ENCODE assay signal across 16 mouse cellular contexts in genomic region chr19:53453317-53453947, GRCm38 (mm10).
DNase-seq lines count a peak whose midpoint lies in the region; ATAC-seq and TF ChIP-seq lines count a peak whose summit lies in the region.
"Had no signal": no experiment of that assay in that cellular context is flagged by ENCODE, and none has a peak within 500 bp of the region (broad histone marks: within the 10 kb centered on the region; RNA-seq: fewer than 3 reads in every experiment).

No protein-coding gene starts in this region.

- no peak overlapping the region for H3K9ac ChIP-seq in heart, embryonic 13.5 days
- no peak overlapping the region for H3K9ac ChIP-seq in MEL (ENCODE audit: control insufficient read depth, low read depth, low read length, poor library complexity, severe bottlenecking)
- no peak overlapping the region for H3K9ac ChIP-seq in forebrain, embryonic 16.5 days (replicated peaks; ENCODE audit: low read depth, low read length)
- no peak overlapping the region for H3K9ac ChIP-seq in stomach, postnatal 0 days (ENCODE audit: low read length)

- H3K79me2 ChIP-seq in MEL (ENCODE audit: control insufficient read depth, insufficient read depth, low read length, poor library complexity): no peaks in the 10 kb centered on the region

- no peak for ATAC-seq in heart, embryonic 13.5 days (ENCODE audit: extremely low read depth, insufficient number of reproducible peaks, low FRiP score, low TSS enrichment)
- ATAC-seq in forebrain, embryonic 16.5 days: 0 out of 2 replicates have a peak, but pooled peaks have one; percentile 27
- ATAC-seq in stomach, postnatal 0 days (ENCODE audit: low FRiP score, low TSS enrichment): no peak

- H3K27me3 ChIP-seq in heart, embryonic 13.5 days (replicated peaks): peaks cover 6% of the 10 kb centered on the region; the same call in 1 of the 2 replicates
- H3K27me3 ChIP-seq in MEL (ENCODE audit: control insufficient read depth in 1 of 2, insufficient read depth in 2 of 2, low read length in 2 of 2): peaks cover 0 to 2% of the 10 kb centered on the region in 2 experiments; a peak in 2 of 4 replicates
- no peaks in the 10 kb centered on the region for H3K27me3 ChIP-seq in forebrain, embryonic 16.5 days (replicated peaks; ENCODE audit: control insufficient read depth, insufficient read depth, low read length)
- H3K27me3 ChIP-seq in stomach, postnatal 0 days (ENCODE audit: control insufficient read depth, insufficient read depth, low read length): no peaks in the 10 kb centered on the region

- no peak for TF ChIP-seq EP300 in MEL (IDR thresholded peaks at IDR 0.05; ENCODE audit: low read depth in 1 of 2, low read length in 2 of 2)
- TF ChIP-seq EP300 in stomach, postnatal 0 days (optimal IDR thresholded peaks at IDR 0.05): no peak

- no peaks in the 10 kb centered on the region for H3K36me3 ChIP-seq in heart, embryonic 13.5 days
- no peaks in the 10 kb centered on the region for H3K36me3 ChIP-seq in MEL (ENCODE audit: control insufficient read depth in 1 of 2, insufficient read depth in 2 of 2, low read length in 2 of 2)
- H3K36me3 ChIP-seq in forebrain, embryonic 16.5 days (ENCODE audit: control insufficient read depth, insufficient read depth): no peaks in the 10 kb centered on the region
- H3K36me3 ChIP-seq in stomach, postnatal 0 days (ENCODE audit: control insufficient read depth, insufficient read depth, low read length): no peaks in the 10 kb centered on the region
- H3K36me3 ChIP-seq: G1E had no signal

- no peaks in the 10 kb centered on the region for H3K9me3 ChIP-seq in heart, embryonic 13.5 days
- H3K9me3 ChIP-seq in MEL (replicated peaks; ENCODE audit: insufficient read depth, low read length): no peaks in the 10 kb centered on the region
- no peaks in the 10 kb centered on the region for H3K9me3 ChIP-seq in forebrain, embryonic 16.5 days (ENCODE audit: control insufficient read depth, low read length)
- no peaks in the 10 kb centered on the region for H3K9me3 ChIP-seq in stomach, postnatal 0 days (ENCODE audit: control insufficient read depth, low read length)
- H3K9me3 ChIP-seq: G1E had no signal

- no peak for DNase-seq in heart, postnatal 25 days (ENCODE audit: low spot score)
- DNase-seq in MEL (ENCODE audit: low read depth, low spot score): no peak
- DNase-seq in cerebellum, adult 9-11 months: peak; percentile 81
- no peak for DNase-seq in right cerebral cortex, postnatal 4 days
- no peak for DNase-seq in stomach, postnatal 0 days (ENCODE audit: low spot score)
- no peak for DNase-seq in urinary bladder, postnatal 4 days (ENCODE audit: low spot score in 2 of 2)
- DNase-seq: B cell, adult 2 months; gastrocnemius, adult 2 months; kidney, postnatal 4 days; liver had no signal

- no peak for TF ChIP-seq POLR2A in MEL (IDR thresholded peaks at IDR 0.05; ENCODE audit: control insufficient read depth in 1 of 2, insufficient read depth in 1 of 2, low read depth in 1 of 2, low read length in 2 of 2, poor library complexity in 1 of 2)

- no peak overlapping the region for H3K4me3 ChIP-seq in heart, embryonic 13.5 days
- H3K4me3 ChIP-seq in MEL (ENCODE audit: control insufficient read depth in 1 of 2, insufficient read depth in 1 of 2, low read depth in 2 of 2, low read length in 2 of 2): no peak overlapping the region
- no peak overlapping the region for H3K4me3 ChIP-seq in forebrain, embryonic 16.5 days (replicated peaks; ENCODE audit: low read length)
- no peak overlapping the region for H3K4me3 ChIP-seq in stomach, postnatal 0 days (ENCODE audit: low read depth, low read length)
- H3K4me3 ChIP-seq: gastrocnemius, adult 2 months; left cerebral cortex, adult 2 months; myocyte had no signal

- no peak for TF ChIP-seq CTCF in MEL (IDR thresholded peaks at IDR 0.05 in 2 of 3, conservative IDR thresholded peaks at IDR 0.05 in 1 of 3; ENCODE audit: control insufficient read depth in 1 of 3, insufficient read depth in 1 of 3, low read depth in 2 of 3, low read length in 3 of 3, poor library complexity in 1 of 3, severe bottlenecking in 1 of 3)
- TF ChIP-seq CTCF in stomach, postnatal 0 days (IDR thresholded peaks at IDR 0.05; ENCODE audit: low read depth): no peak

- no peak for TF ChIP-seq RAD21 in MEL (IDR thresholded peaks at IDR 0.05; ENCODE audit: low read depth, low read length)

- H3K4me1 ChIP-seq in heart, embryonic 13.5 days: peaks cover 51% of the 10 kb centered on the region
- H3K4me1 ChIP-seq in MEL (ENCODE audit: control insufficient read depth in 1 of 2, insufficient read depth in 2 of 2, low read length in 2 of 2): no peaks in the 10 kb centered on the region
- peaks cover 21% of the 10 kb centered on the region for H3K4me1 ChIP-seq in forebrain, embryonic 16.5 days (replicated peaks; ENCODE audit: control insufficient read depth, insufficient read depth, low read length)
- H3K4me1 ChIP-seq in stomach, postnatal 0 days (replicated peaks; ENCODE audit: control insufficient read depth, insufficient read depth): peaks cover 13% of the 10 kb centered on the region

- 0 out of 2 replicates have a peak overlapping the region, but pooled peaks have one; percentile 29 for H3K27ac ChIP-seq in heart, embryonic 13.5 days (replicated peaks)
- H3K27ac ChIP-seq in MEL (ENCODE audit: control insufficient read depth, low read depth, low read length): no peak overlapping the region
- no peak overlapping the region for H3K27ac ChIP-seq in forebrain, embryonic 16.5 days (ENCODE audit: low read length)
- no peak overlapping the region for H3K27ac ChIP-seq in stomach, postnatal 0 days (replicated peaks)
- H3K27ac ChIP-seq: gastrocnemius, adult 2 months; left cerebral cortex, adult 2 months had no signal

- WGBS in heart, embryonic 13.5 days: 68% methylated on average over 13 of the region's 13 CpGs
- WGBS in forebrain, embryonic 16.5 days: 64% methylated on average over 13 of the region's 13 CpGs
- 82% methylated on average over 13 of the region's 13 CpGs for WGBS in stomach, postnatal 0 days

- H3K4me2 ChIP-seq in heart, embryonic 13.5 days: no peak overlapping the region
- no peak overlapping the region for H3K4me2 ChIP-seq in forebrain, embryonic 16.5 days (ENCODE audit: low read length)
- H3K4me2 ChIP-seq in stomach, postnatal 0 days (replicated peaks; ENCODE audit: low read depth): no peak overlapping the region
- H3K4me2 ChIP-seq: heart, embryonic 11.5 days had no signal

- intact Hi-C loops in heart, postnatal 25 days (cut with DNase I): no loop called here

TF ChIP-seq in MEL, 35 proteins besides CTCF, POLR2A, EP300 and RAD21:
- no peak for TF ChIP-seq MAX (IDR thresholded peaks at IDR 0.05; ENCODE audit: low read length)
- TF ChIP-seq USF1 (IDR thresholded peaks at IDR 0.05; ENCODE audit: low read depth, low read length): 0 out of 2 replicates have a peak, but pooled peaks have one; percentile 36
TF ChIP-seq in MEL: peak in this region for 1.
